Mouse (Mus musculus) olfactory bulb, adult 2 months (tissue): ENCODE measurements around the gene Pafah1b3.

Source experiments
- CTCF ChIP-seq: fragments of 200-500 bp; IDR thresholded peaks from 2 replicates; pipeline ENCODE4 v1.5.1; 2012; ENCODE audit warnings: low read depth, mild to moderate bottlenecking, low read length, moderate library complexity; ENCODE audit not compliant: insufficient read depth
- POLR2A ChIP-seq: fragments of 200-500 bp; IDR thresholded peaks from 2 replicates; pipeline ENCODE4 v1.6.1; 2012; ENCODE audit warnings: mild to moderate bottlenecking, low read depth, low read length, moderate library complexity; ENCODE audit not compliant: insufficient read depth

- TF ChIP-seq POLR2A (no peak), CTCF (no peak)
Observed at GRCm38 (mm10) chr7:25285511-25286238, 12.1 kb downstream of the Pafah1b3 start.
